Mouse (Mus musculus): ENCODE data around the gene Odr4. TPM values are rescaled to one million over a fixed set of nuclear protein-coding genes. Genes with fewer than 3 reads are reported as not detected.

The Odr4 gene
- polyA plus RNA-seq (2017; shearing (Covaris generic)): 19.4 TPM

DNA sequence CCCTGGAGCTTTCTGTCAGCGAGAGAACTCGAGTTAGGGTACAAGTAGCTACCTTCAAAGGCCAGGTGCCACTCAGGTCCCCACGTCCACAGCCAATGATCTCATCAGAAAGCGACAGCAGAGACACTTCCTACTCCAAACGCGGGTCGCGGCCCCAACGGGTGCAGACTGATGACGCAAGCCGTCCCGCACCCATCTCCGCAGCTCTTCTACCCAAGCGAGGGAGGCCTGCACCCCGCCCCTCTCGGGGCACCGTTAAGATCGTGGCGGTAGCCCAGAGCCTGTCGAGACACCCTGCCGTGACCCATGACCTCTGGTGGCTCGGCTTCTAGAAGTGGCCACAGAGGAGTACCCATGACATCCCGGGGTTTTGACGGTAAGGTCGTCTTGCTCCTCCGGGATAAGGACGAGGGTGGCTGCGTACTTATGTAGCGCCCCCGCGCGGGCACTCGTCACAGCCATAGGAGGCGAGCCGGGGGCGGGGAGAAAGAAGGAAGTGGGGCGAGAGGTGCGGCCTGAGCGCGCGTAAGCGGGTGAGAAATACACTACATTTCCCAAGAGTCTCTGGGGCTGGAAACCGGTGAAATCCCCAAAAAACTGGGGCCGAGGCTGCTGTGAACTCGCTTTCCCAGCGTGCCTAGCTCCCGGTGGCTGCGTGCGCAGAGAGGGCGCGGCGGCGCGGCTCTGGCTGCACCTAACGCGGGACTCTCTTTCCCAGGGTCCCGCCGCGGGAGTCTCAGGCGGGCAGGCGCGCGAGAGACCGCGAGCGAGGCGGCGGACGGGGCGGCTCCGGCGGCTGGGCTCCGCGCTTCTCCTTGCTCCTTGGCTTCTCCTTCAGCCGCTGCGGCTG lies at the start of gene Odr4, which contains the start of gene Tpr:
Odr4 (minus strand) TSS at position 443 of the 850 bp plus-strand sequence.
Tpr (plus strand) TSS at position 201 of the 850 bp plus-strand sequence.

DNA sequence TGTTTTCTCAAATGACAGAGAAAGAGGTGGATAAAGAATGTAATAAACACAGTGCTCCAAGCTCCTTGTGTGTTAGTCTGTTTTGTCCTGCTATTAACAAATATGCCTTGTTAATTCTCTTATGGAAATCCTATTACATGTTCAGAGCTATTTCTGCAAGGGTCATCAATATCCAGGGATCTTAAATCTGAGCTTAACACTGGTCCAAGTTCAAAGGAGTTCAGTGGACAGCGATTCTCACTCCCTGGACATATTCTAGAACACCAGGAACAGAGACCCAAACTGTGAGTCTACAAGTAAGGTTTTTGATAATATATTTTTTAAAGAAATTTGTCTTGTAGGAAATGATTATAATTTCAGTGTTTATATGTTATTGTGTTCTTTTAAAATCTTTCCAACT lies 73.7 kb downstream of the Odr4 start, which contains the start of gene Pdc:
Pdc (plus strand) TSS at position 213 of the 400 bp plus-strand sequence.

Other genes with a start within 250 kb of the Odr4 start
- not detected for gene Pdc, start 73.7 kb downstream of the Odr4 start, polyA plus RNA-seq (2017; shearing (Covaris generic))
- 203 TPM for gene Tpr, start 242 bp downstream of the Odr4 start, polyA plus RNA-seq (2017; shearing (Covaris generic))
- 0.48 TPM for gene Prg4, start 73.1 kb upstream of the Odr4 start, polyA plus RNA-seq (2017; shearing (Covaris generic))